Mouse (Mus musculus): ENCODE results near the gene Ncapd3. TPM values are rescaled to one million over a fixed set of nuclear protein-coding genes. Genes with fewer than 3 reads are reported as not detected.
A peak's percentile ranks its signal among the peaks of the same experiment; 100 is the strongest.

The Ncapd3 gene
- 10 to 100 TPM; 15.3 to 16.3 TPM for total RNA-seq (2021)
- long read RNA-seq, experiment 1, full-length matches to known transcripts = 7 of 15 reads
- long read RNA-seq, experiment 1, partial matches to known transcripts = 3 of 15 reads
- long read RNA-seq, experiment 1, other reads (novel, unspliced or antisense) = 5 of 15 reads
- long read RNA-seq, experiment 2, full-length matches to known transcripts = 1 of 3 reads
- long read RNA-seq, experiment 2, partial matches to known transcripts = 1 of 3 reads
- long read RNA-seq, experiment 2, other reads (novel, unspliced or antisense) = 1 of 3 reads

DNA sequence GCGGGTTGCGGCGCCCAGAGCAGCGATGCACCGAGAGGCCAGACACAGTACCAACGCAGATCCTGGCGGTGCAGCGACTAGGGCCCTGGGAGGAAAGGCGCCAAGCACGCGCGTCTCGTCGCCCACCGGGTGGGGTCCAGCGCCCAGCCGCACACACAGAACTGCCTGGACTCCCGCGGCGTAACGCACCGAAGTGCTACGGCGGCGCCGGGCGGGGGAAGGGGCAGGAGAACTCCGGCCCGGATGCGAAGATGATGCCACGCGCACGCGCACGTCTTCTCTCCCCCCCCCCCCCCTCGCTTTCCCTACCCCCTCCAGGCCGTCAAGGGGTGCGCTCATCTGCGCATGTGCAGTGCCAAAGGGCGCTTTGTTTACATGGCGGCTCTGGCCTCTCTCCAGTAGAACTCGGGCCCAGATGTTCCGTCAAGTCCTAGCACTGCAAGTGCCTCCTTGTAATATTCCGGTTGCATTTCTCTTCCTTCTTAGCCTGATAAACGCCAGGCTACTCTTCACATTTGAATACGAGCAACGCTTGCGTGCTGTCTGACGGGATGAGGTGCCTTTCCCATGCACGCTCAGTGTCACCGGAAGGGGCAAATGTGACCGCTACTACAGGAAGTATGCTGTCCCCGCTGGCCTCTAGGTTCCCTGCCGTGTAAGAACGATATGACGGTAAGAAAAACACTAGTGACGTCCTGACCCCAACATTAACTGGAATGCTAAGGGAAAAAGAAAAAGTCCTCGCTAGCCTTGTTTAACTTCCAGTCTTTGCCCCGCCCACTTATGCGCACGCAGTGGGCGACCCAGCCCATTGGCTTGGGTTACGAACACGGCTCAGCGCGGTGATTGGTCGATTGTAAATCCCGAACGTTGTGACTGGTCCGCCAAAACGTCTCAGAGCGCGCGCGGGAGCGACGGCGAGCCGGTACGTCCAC, at the start of gene Ncapd3, which contains the start of gene Vps26b:
Ncapd3 (plus strand) TSS at position 348 of the 935 bp plus-strand sequence.
Vps26b (minus strand) TSS at position 238 of the 935 bp plus-strand sequence.
- DNase-seq (ENCODE audit: low spot score in 2 of 2) = peak; percentile 98
- intact Hi-C loops (cut with DNase I) = no loop called here

- no peak for DNase-seq (ENCODE audit: low spot score in 2 of 2)
- intact Hi-C loops (cut with DNase I) = no loop called here
Observed at GRCm38 (mm10) chr9:26985090-26985613, 44.8 kb upstream of the Ncapd3 start.

GRCm38 (mm10) chr9:26985668-26986277, 44.2 kb upstream of the Ncapd3 start:
- intact Hi-C loops (cut with DNase I) = no loop called here
- DNase-seq (ENCODE audit: low spot score in 2 of 2) = no peak

GRCm38 (mm10) chr9:26990181-26990580, 39.8 kb upstream of the Ncapd3 start:
- intact Hi-C loops (cut with DNase I) = no loop called here
- DNase-seq (ENCODE audit: low spot score in 2 of 2) = no peak

DNA sequence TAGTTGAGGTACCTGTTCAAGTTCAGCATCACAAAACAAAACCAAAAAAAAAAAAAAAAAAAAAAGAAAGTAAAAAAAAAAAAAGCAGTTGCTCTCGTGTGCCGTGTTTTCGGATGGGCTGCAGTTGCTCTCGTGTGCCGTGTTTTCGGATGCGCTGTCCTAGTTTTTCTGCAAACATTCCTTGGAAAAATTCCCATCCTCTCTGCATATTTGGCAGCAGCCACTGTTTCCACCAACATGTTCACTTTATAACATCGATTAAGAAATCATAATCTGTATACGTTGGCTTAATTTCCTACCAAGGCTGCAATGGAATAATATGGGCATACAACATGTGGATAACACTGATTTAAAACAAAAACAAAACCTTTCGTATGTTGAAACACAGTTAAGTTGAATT, 36.9 kb upstream of the Ncapd3 start:
- intact Hi-C loops (cut with DNase I) = no loop called here

GRCm38 (mm10) chr9:26993900-26994299, 36.1 kb upstream of the Ncapd3 start:
- intact Hi-C loops (cut with DNase I) = no loop called here
- DNase-seq (ENCODE audit: low spot score in 2 of 2) = no peak

More for the DNA sequence above, 36.9 kb upstream of the Ncapd3 start:
- DNase-seq (ENCODE audit: low spot score in 2 of 2) = no peak

DNA sequence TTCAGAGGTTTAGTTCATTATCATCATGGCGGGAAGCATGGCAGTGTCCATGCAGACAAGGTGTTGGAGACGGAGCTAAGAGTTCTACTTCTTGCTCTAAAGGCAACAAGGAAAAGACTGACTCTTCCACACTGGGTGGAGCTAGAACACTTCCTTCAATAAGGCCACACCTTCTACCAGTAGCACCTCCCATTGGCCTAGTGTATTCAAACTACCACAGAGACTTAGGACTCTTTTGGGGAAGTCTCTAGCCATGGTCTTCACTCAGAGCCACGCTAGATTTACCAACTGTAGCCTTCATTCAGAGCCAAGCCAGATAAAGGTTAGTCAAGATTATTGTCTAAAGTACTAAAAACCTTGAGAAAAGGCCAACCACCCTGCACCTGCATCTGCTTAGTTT, 32.9 kb upstream of the Ncapd3 start:
- intact Hi-C loops (cut with DNase I) = no loop called here
- no peak for DNase-seq (ENCODE audit: low spot score in 2 of 2)

DNA sequence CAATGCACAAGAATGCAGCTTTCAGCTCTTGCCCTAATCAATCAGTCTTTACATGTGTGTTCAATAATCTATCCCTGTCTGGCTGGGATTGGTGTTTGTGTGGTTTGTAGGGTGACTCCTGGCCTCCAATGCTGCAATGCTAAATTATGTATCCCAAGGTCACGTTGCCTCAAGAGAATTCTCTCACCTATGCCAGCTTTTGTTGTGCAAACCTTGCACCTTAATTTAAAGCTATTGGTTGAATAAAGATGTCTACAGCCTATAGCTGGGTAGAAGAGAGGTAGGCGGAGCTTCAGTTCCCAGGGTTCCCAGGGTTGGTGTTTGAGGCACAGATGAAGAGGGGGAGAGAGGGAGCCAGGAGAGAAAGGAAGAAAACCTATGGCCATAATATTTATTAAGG, 32.5 kb upstream of the Ncapd3 start:
- intact Hi-C loops (cut with DNase I) = no loop called here
- no peak for DNase-seq (ENCODE audit: low spot score in 2 of 2)

DNA sequence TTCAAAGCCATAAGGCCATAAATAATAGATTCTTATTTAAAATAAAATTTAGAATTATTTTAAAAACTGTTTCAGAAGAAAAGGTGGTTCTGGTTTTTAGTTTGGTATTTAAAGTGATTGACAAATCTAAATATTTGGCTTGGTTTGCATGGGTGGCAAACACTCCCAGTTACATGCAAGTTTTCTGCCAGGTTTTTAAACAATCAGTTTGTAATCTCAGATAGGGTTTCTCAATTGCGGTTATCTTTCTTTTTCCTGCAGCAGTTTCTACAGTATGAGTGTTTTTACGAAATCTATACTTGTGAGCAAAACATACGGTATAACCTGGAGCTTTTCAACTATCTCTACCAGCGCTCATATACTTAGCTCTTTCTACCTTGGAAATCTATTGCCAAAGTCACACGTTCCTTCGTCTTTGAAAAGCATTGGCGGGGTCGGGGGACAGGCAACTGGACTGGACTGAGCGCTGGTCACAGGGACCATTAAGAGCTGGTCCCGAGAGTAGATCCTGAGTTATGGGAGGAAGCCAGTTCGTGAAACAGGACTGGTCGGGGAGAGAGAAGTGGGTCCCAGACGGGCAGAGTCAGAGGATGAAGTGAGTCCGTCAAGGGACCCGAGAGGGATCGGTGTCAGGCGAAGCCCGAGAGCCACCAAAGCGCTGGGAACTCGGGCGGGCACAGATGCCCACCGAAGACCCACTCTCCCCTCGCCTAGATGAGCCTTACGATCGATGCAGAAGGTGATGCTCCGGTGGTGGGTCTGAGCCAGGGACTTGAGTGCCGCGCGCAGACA, 31.1 kb upstream of the Ncapd3 start:
- intact Hi-C loops (cut with DNase I) = no loop called here
- peak; percentile 15 to 23 for DNase-seq (ENCODE audit: low spot score in 2 of 2)

GRCm38 (mm10) chr9:26999461-27000395, 30.2 kb upstream of the Ncapd3 start, which contains the start of the genes Acad8 and Thyn1:
Gene Acad8 (minus strand): TSS chr9:26999566.
Gene Thyn1 (plus strand): TSS chr9:26999710.
- peak; percentile 98 for DNase-seq (ENCODE audit: low spot score in 2 of 2)
- intact Hi-C loops (cut with DNase I) = no loop called here

GRCm38 (mm10) chr9:27005231-27005630, 24.7 kb upstream of the Ncapd3 start:
- no peak for DNase-seq (ENCODE audit: low spot score in 2 of 2)
- intact Hi-C loops (cut with DNase I) = no loop called here

- no peak for DNase-seq (ENCODE audit: low spot score in 2 of 2)
- intact Hi-C loops (cut with DNase I) = no loop called here
Observed at GRCm38 (mm10) chr9:27005933-27006332, 24.0 kb upstream of the Ncapd3 start.

DNA sequence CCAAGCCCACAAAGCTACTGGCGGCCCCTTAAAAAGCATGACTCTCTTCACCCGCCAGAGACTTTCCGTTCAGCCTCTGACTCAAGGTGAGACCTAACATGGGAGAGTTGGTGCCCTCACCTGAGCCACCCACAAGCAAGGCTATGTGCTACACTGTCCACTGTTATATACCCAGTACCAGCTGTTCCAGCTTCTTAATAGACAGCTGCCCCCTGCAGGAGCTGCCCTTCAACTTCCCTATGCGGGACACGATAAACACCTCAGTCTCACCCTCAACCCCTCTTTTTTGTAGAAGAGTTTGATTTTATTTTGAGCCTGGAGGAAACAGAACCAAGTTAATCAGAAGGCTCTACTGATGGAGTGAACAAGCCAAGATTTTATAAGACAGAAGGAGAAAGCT, 23.1 kb upstream of the Ncapd3 start:
- intact Hi-C loops (cut with DNase I) = no loop called here
- no peak for DNase-seq (ENCODE audit: low spot score in 2 of 2)

DNA sequence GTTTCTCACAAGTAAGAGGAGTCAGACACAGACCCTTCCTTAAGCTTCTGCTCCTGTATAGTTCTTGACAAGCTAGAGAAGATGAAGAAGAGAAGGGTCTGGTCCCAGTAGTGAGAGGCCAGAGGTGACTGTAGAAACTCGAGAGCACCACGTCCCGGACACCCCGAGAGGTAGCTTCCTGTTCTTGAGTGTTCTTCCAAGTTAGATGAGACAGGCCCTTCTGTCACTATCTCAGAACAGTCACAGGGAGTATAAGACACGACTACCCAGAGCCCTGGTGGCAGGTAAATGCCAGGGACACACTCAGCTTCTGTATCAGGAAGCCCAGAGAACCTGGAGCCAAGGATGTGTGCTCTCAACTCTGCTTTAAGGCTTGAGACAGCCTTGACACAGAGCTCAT, 20.7 kb upstream of the Ncapd3 start:
- no peak for DNase-seq (ENCODE audit: low spot score in 2 of 2)
- intact Hi-C loops (cut with DNase I) = no loop called here

DNA sequence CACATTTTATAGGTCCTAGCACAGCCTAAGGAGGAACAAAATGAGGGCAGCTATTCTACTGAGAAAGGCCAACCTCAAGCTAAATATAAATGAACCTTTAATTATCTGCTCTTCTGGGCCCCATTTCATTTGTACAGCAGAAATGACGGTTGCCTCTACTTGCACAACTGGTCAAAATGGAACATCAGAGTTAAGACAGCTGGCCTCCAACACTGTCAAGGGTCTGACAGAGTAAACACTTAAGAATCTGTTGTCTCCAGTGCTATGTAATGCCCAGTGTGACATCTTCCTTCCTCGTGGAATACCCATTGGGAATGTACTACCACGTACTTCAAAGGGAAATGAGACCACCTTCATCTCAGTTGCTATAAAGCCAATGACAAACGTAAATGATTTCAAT, 18.4 kb upstream of the Ncapd3 start:
- no peak for DNase-seq (ENCODE audit: low spot score in 2 of 2)
- intact Hi-C loops (cut with DNase I) = no loop called here

DNA sequence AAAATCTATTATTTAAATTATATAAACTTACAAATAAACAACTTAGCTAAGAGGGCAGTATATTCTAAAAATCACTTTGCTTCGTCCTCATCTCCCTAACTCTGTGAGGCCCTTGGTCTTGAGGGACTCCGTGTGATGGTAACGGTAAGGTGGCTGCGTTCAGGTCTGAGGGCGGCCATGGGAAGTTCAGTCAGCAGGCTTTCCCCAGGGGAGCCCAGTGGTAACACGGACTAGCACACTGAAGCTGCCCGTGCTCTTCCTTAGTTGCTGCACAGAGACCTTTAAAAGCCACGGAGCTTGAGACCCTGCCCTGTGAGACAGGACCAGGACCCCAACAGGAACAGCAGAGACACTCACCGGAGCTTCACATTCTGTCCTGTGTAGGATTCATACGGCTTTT, 11.0 kb upstream of the Ncapd3 start:
- intact Hi-C loops (cut with DNase I) = no loop called here
- DNase-seq (ENCODE audit: low spot score in 2 of 2) = no peak

DNA sequence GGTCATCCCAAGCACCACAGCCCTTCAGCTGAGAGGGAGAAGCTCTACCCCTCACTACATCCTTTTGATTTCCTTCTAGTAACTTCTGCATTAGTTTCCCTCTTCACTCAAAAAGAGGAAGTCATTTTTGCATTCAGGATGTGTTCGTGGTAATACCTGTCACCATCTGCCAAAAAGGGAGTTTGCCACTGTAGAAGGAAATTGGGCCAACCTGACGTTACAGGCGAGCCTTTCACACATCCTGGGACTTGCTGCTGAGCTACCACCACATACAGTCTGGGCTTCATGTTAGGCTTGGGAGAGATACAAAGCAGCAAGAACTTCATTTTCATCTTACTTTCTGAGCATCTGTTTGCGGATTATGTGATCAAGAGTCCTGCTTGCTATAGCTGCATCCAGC, 6.3 kb upstream of the Ncapd3 start:
- intact Hi-C loops (cut with DNase I) = no loop called here
- no peak for DNase-seq (ENCODE audit: low spot score in 2 of 2)

- intact Hi-C loops (cut with DNase I) = no loop called here
Observed at GRCm38 (mm10) chr9:27026708-27027107, 3.3 kb upstream of the Ncapd3 start.

More at GRCm38 (mm10) chr9:27026708-27027107, 3.3 kb upstream of the Ncapd3 start:
- no peak for DNase-seq (ENCODE audit: low spot score in 2 of 2)
